1 mouse cellular context compared by ENCODE assay signal in the genomic region with DNA sequence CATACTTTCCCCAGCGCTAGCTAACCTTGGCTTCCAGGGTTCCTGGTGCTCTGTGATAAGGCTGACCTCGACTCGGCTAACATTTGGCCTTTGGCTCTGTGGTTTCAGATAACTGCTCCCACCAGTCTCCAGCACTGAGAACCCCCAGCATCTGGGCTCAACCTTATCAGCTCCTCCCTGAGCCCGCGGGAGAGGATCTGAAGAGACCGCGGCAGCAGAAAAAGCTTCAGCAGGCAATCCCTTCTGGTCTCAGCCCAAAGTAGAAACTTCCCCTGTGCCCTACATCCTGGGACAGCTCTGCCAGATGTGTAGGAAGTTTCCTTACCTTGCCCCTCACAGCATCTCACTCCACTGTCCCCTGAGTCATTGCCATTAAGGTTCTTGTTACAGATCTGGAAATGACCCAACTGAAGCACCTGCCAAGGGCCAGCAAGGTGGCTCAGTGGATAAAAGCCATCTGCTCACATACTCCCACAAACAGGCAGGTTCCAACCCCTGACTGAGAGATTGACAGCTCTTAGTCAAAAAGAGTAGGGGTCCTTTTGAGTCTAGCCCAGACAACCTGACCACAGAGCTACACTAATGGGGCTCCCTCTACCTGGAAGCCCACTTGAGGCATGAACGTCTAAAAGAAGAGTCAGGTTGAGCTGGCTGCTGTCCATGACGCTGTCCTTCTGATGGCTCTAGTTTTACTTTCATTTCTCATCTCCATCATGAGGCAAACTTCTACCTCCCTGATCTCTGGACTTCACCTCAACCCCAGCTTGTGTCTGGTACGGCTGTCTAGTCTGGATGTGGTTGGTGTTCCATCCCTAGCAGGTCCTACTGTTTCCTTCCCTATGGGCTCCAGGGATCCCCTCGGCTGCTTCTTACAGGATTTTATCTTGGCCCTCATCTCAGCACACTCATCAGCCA.
TF ChIP-seq lines count a peak whose summit lies in the region.

No protein-coding gene starts in this region.

TF ChIP-seq in CH12.LX, 34 proteins besides CTCF, POLR2A, EP300 and RAD21 (continued from another document):
- TF ChIP-seq USF1 (IDR thresholded peaks at IDR 0.05; ENCODE audit: low read depth, low read length), result no peak
- TF ChIP-seq USF2 (conservative IDR thresholded peaks at IDR 0.05; ENCODE audit: low read depth, low read length), result no peak
